Mouse (Mus musculus) thymus, postnatal 25 days (tissue): ENCODE results near the gene Tead1.

ENCODE experiments used
- DNase-seq: peaks from one replicate; pipeline ENCODE4 v3.0.0; 2022

Tead1 gene

DNA sequence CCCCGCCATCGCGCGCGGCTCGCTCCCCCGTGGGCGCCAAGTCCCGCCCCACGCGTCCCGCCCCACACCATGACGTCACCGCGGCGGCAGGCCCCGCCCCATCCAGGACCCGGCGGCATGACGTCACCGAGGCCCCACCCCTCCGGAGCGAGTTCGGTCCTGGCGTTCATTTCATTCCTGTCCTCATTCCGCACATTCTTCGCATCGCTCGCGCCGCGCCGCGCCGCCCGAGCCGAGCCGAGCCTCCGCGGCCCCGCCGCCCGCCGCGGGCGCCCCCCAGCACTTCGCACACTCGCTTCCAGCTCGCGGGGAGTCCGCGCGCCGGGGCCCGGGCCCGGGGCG, at the start of gene Tead1:
Gene Tead1 (plus strand): TSS at position 148 of the 342 bp plus-strand sequence.
- DNase-seq, result peak; percentile 40

DNA sequence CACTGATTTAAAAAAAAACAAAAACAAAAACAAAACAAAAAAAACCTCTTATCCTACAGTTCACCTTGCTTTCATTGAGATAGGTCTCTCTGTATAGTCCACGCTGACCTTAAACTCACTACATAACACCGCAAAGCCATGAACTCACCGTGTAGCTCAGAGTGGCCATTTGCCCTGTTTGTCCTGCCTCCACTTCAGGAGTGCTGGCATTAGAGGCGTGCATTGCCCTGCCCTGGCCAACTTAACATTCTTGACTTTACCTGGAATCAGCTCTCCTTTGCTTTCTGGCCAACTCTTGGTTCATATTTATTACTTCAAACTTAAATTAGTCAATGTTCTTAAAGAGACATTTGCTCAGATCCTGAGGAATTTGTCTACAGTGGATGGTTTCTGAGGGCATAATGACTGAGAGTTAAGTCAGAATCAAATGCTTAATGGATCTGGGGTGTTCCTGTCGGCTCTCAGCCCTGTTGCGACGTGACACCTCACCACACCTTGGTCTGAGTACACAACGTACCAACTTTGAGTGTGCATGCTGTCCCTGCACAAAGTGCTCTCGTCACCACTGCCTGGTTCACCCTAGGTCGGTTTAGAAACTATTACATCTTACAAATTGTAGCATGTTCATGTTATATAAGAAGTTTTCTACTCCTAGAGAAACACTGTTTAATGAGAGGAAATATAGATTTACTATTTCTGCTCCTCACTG, 44.5 kb upstream of the Tead1 start:
- DNase-seq, result no peak

DNA sequence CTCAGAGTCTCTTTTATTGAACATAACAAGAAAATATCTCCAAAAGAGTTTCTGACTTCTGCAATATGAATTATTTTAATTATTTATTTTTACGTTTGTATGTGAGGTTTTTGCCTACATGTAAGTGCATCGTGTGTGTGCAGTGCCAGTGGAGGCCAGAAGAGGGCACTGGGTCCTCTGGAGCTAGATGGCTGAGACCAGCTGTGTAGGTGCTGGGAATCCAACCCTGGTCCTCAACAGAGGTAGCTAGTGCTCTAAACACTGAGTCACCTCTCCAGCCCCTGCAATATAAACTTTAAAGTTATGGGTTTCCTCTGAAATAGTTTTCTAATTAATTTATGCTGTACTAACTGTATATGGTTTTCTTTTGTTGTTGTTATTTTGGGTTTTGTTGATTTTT, 43.2 kb upstream of the Tead1 start:
- DNase-seq, result no peak

DNA sequence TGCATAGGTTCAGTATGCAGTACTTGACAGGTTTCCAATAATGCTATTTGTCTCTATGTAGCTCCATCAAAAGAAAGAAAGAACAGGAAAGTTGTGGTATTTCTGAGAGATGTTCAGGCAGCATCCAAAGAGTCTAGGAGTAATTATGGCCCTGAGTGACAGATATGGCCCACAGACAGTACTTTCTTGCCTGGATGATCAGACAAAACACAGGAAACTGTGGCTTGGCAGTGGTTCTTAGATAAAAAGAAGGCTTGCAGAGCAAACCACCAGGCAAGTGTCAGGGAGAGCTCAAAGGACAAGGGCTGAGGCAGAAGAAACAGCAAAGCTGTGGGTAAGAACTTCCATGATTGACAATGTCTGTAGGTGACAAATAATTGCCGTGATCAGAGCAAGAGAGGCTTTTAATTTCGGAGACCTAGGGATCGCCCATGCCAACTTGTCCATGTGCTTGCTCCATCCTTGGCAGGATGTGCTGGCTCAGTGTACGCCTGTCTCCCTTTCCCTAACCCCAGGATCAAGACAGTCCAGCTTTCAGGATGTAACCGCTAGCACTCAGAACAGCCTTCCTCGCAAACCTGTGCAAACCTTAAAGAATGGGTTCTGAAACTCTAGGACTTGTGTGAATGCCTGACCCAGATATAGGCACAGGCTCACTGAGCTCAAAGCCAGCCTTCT, 35.1 kb upstream of the Tead1 start:
- no peak for DNase-seq

DNA sequence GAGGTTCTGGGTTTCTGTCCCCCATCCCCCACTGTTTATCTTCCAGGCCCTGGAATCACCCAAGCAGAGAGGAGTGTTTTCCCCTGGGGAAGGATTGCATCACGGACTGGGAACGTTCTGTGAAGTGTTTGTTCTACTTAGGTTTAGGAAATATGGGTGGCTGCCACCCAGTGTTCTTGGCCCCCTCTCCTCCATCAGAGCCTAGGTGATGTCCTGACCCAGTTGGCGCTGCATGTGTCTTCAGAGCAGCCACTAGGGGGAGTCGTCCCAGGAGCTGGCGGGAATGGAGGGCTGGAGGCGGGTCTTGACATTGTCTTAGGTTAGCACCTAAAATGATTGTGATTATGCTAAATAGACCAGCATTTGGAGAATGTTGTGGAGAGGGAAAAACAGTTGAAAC, 34.4 kb upstream of the Tead1 start:
- DNase-seq, result no peak

DNA sequence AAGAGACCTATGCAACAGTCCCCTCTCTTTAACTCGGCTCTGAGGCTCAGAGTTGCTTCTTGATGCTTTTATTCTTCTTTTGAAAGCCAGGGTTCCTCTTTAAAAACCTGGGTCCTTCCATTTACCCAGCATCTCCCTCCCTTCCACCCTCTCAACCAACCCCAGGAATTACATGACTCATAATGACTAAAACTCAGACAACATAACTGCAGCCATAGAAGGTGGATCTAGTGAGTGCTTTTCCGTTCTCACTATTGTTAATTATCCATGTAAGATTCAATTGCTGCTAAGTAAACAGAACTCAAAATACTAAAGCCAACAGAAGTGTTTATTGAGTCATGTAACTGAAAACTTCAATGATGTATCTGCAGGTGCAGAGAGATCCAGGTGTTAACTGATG, 33.4 kb upstream of the Tead1 start:
- no peak for DNase-seq

DNA sequence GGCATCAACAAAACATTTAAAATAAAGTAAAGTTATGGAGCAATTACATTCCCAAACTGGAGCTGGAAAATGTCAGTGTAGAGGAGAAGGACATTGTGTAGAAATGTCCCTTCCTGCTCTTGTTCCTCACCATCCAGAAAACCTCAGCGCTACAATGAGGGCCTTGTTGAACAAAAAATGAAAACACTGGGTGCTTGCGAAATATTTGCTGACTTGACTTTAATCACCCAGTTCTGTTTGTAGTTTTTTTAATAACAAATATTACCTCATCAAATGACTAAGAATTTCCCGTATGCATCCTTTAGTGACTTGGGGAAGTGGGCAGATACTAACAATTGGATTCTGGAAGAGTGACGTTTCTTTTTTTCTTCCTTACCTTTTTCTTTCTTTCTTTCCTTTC, 31.7 kb upstream of the Tead1 start:
- no peak for DNase-seq

DNA sequence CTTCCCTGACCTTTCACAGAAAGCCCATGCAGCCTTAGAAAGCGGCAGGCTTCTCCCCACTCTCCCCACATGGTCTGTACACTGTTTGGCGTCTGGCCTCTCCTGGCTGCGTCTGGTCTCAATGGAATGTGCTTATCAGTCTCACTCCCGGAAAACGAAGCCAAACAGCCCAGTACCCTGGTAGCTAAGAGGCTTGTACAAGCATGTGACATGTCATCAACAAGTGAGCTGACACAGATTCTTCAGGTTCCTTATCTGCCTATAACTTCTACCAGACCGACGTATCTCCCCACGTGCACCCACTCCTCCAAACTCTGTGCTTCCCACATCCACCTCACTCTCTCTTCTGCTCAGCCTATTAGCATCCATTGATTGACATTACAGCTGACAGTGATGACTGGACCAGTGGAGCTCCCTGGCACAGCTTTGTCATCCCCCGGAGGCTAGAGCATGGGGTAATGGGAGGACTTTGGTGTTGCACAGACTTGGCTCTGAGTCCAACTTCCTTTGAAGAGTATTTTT, 22.9 kb upstream of the Tead1 start:
- no peak for DNase-seq

DNA sequence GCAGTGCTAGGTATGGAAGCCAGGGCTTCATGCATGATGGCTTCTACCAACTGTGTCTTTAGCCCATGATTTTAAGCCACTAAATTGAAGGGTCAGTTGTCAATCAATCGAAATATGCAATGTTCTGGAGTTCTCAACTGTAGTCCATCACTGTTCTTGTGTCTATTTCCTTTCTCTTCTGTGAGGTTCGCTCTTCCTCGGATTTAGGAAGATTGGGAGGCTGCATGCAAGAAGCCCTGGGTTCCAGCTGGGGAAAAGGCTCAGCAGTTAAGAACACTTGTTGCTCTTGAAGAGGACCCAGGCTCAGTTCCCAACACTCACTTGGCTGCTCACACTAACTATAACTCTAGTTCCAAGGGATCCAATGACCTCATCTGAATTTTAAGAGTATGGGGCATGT, 20.2 kb upstream of the Tead1 start:
- no peak for DNase-seq

DNA sequence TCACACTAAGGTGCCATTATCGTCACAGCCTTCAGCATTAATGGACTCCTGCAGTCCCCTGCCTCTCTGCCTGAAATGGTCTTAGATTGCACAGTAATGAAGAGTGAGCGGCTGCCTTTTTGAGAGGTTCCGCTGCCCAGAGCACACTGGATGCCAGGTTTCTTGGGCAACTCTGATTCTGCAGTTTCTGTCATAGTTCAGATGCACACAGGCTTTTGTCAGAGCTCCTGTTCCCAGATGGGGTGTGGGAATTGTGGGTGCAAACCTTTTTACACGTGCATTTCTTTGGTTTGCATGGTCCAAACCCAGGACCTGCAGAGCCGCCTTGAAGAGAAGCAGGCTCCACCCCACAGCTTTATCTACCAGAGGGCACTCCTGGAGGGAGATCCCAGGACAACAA, 19.3 kb upstream of the Tead1 start:
- DNase-seq, result no peak

DNA sequence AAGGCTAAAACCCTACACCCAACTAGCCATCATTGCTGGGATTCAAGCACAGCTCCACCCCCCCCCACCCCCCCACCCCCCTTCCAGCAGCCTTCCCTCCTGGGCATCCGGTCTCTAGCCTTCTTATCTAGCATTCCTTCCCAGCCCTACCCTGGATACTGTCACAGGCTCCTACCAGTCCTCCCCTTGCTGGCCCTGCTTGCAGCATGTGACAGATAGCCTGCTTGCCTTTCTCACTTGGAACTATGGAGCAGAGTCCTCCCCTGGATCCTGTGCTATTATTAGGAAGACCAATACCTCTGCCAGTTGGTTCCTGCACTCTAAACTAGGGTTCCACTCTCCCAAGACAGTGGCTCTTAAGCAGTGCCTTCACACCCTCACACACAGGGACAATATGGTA, 18.8 kb upstream of the Tead1 start:
- no peak for DNase-seq

DNA sequence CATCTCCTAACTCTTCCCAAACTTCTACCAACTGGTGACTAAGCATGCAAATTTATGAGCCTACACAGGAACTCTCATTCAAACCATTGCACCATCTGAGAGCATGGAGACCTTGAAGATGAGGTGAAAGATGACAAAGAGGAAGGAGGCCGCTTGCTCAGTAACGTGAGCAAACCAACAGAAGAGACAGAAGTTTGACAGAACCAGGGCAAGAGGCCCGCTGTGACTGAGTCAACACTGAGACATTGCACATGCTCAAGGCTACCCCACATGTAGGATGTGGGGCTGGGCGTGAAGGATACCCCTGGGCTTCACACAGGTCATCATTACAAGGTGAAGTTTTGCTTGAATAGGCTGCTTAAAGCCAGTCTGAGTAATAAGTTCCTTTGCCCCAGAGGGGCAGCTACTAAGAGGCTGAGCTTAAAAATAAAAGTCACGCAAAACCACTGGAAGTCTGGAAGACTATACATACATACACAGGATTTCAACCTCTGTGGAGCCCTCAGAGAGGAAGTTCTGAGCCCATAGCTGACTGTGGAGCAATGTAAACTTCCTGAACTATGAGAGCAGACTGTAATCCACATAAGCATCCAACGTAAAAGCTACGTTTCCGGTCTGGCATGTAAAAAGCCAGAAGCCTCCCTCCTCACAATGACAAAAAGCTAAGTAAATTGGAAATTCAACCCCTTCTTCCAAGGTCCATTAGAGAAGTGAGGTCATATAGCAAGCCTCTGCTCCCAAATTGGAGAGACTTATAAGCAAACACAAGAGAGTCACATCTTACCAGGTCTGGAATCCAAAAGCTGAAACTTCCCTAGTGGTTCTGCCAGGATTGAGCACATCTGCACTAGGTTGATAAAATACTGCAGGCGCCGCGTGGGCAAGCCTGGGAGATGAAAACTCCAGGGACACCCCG, 16.5 kb upstream of the Tead1 start:
- no peak for DNase-seq

DNA sequence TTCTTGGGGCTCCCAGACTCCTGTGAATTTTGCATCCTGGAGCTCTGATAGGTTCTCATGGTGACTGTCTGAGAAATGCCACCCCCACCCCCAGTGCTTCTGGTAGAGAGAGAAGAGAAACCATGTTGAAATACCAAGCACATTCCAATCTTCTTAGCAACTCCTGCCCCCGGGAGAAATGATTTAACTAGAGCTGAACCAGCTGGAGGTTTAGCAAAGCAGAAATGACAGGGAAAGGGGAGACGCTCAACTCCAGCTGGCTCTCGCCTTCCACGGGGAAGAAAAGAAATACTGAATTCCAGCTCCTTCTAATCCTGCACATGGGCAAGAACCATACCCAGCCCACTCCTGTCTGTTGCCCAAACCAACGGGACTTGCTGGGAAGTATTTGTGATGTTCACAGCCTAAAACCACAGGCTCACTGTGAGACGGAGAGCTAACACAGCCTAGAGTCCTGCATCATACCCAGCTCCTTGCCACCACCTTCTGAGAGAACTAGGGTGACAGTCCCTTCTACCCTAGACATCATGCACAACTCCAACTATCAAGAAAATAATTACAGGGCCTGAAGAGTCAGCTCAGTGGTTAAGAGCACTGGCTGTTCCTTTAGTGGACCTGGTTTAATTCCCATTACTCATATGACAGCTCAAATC, 15.7 kb upstream of the Tead1 start:
- no peak for DNase-seq

DNA sequence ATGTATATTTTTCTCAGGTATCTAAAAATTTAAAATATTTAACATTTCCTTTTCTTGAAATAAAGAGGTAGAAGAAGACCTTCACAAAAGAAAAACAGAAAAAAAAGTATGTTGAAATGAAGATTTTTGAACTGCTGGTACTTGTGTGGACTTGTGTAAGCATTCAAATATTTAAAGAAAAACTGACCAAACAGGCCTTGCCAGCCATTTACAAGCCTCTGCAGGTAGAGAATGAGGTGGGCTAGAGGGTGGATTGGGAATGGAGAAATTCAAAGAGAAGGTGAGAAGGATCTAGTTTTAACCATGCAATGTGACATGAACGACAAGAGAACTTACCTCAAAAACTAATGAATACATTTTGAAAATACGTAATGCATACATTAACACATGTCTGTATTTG, 9.1 kb upstream of the Tead1 start:
- no peak for DNase-seq

DNA sequence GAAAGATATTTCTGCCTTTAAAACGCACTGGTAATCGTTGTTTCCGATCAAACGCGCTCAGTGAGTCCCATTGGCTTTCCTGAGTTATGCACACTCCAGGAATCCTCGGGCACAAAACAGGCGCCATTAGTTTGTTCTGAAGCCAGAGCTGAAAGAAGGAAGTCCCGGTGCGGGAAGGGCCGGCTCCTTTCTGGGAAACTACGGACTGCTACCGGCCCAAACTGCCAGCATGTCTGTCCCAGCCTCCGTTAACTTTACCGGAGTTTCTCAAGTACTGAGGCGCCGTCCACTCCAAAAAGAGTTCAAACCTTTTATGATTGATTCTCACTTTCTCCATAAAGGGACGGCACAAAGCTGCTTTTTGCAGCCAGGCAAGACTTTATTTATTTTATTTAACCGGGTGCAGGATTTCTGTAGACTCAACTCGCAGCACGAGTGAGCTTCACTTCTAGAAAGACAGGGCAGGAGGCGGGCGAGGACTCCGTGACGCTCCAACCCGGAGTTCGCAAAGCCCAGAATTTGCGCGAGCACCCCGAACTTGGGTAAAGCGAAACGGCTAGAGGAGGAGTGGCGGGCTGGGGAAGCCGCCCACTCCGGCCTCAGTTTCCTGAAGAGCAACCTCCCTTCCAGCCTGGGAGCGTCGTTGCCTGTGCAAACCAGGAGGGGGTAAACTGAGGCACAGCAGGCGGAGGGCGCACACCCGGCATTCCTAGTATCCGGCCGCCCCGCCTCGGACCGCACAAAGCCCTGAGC, 524 bp upstream of the Tead1 start:
- no peak for DNase-seq

DNA sequence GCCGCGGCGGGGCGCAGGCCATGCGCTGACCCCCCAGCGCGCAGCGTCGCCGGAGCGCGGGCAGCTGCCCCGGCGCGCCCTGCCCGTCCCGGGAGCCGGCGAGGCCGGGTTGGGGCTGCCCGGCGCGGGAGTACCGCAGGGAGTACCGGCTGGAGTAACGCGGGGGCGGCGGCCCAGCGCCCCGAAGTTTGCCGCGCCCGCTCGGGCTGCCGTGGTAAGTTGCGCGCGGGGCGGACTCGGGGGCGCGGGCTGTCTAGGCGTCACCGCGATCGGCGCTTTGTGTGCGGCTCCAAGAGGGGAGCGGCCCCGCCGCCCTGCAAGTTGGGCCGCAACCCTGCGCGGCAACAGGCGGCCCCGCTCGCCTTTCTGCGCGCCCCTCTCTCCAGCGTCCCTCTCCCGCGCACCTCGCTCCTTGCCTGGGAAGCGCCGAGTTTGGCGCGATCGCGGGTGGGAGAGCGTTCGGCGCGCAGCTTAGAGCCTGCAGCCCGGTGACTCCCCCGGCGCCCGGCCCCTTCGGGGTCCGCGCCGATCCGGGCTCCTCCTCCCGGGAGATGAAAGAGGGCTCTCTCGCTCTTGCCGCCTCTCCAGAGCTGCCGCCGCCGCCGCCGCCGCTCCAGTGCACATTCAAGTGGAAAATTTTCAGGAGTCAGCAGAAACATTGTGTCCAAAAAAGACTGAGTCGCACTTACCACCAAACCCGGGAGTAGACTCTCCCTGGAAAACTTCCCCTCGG, 561 bp downstream of the Tead1 start:
- DNase-seq, result no peak

DNA sequence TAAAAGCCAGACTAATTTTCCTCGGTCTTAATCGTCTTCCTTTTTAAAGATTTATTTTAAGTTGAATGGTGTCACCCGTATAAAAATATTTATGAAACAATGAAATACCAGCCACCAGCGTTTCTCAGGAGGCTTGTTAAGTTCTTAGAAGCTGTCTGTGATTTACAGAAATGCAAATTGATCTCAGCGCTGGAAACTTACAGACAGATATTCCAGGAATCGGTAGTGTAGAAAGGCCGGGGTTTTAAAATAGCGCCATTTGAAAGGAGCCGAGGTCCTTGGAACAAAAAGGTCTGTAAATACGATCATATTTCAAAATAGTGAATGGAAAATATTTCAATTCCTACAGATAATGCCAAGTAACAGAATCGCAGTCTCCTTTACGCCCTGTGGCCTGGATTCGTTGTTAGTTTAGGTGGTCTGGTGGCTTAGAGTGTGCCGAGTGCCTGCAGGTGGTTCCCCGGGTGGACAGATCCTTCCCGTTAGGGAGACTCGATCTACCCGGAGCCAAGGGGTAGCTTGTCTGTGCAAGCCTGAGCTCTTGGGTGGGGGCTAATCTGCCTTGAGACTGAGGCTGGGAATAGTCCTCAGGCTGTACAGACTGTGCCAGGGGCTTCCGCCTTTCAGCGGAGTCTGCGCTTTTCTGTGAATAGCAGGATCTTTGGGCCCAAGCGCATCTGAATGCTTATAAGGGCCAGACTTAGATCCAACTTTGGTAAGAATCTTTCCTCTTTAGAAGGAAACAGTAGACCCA, 1.6 kb downstream of the Tead1 start:
- DNase-seq, result no peak

DNA sequence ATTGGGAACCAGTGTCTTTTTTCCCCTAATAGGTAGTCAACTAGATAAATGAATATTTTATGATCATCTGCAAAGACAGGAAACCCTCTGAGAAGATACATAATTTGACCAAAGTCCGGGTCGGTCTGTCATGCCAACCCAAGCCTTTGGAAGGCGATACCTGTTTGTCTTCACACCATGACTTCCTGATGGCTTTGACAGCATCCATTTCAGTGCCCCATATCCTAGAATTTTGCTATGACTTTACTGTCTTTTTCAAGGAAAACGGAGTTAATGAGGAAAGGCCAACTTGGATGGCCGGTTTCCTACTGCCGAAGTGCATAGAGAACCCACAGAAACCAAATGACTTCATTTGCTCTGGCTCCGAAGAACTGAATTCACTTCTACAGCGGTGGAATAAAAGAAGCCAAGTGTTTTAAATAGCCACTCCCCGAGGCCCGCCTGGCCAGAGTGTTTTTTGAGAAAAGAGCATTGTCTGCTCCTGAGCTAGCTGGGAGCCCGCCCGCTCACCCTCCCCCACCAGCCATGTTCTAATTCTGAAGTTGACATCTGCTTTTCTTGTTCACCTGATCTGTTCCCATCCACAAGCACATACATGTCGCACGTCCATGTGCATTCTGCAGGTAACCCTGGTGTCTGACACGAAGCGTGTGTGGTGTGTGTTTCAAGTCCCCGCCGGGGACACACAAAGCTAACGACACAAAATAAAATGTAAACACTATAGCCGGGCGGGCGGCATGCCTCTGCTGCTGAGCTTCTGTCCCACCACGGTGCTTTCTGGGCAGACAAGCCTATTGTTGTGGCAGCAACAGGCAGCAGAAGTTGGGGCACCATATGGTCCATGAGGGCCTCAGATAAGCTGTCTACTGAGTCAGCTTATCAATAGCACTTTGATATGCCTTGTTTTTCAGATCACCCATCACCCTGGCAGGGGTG, 5.8 kb downstream of the Tead1 start:
- no peak for DNase-seq

DNA sequence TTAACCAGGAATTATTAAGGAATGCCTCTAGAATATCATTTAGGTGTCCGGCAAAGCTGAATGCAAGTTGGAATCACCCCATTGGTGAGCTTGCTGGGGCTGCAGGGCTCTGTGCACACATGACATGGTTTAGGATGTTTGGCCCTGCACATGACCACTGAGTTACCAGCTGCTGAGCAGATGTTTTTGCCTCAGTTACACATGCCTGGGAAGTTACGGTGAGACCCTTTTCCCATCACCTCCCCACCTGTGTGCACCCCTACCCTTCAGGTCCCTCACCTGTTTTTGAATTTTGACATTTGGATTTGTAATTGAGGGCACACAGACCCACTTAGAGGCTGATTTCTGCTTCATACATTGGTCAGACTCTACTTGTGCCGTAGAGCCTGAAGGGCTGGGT, 6.9 kb downstream of the Tead1 start:
- no peak for DNase-seq

DNA sequence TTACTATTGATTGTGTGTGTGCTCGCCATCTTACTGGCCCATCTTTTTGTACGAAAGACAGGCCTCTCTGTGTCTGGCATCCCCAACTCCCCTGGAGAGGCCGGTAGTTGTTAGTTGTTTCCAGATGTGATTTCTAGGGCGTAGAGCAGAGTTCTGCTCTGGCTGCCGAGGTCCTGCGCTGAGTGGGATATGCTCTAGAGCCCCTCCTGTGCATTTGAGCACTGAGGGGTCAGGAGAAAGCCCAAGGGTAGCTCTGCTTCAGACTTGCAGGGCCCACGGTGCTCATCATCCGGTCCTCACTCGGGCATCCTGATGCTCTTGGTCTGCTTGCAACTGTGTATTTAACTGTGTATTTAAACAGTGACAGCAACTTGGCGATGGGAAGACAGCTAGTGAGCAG, 7.5 kb downstream of the Tead1 start:
- DNase-seq, result no peak
